Mouse (Mus musculus): ENCODE results near the gene Acyp1.
A peak's percentile ranks its signal among the peaks of the same experiment; 100 is the strongest.

DNA sequence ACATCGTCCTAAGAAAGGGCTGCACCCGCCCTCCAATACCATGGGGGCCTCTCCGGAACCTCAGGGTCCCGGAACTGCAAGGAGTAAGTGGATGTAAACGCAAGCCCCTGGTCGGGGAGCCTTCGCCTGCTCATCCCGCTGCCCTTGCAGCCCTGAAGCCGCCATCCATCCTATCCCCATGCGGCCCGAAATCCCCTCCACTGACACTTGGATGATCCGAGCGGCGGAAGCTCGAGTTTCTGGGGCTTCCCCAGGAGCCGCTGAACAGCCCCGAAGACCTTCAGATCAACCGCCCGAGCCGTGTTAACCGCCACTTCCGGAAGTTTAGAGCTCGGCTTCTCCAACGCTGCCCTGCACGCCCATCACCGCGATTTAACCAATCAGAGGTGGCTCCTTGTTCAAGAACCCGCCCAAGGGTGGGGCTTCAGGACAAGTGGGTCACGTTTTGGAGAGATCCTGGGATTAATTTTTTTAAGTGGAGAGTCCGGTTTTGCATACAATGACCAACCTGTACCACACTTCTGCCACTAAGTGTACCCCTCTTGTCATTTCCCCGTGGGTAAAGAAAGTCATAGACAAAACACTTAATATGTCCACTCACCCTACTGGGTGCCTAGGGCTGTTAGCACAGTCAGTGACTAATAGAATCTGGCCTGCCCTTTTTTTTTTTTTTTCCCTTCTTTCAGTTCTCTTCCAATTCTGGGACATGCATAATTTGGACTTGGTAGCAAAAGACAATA, 8.0 kb downstream of the Acyp1 start:
- TF ChIP-seq POLR2A (IDR thresholded peaks at IDR 0.05; ENCODE audit: low read depth, low read length) (peak; percentile 22; the same call in 1 of the 2 replicates), CTCF (IDR thresholded peaks at IDR 0.05; ENCODE audit: extremely low read depth, insufficient read depth, insufficient read length, insufficient replicate concordance) (no peak)

Measured in spleen, adult 2 months (tissue).